ENCODE assay signal across 8 mouse cellular contexts in the genomic region with DNA sequence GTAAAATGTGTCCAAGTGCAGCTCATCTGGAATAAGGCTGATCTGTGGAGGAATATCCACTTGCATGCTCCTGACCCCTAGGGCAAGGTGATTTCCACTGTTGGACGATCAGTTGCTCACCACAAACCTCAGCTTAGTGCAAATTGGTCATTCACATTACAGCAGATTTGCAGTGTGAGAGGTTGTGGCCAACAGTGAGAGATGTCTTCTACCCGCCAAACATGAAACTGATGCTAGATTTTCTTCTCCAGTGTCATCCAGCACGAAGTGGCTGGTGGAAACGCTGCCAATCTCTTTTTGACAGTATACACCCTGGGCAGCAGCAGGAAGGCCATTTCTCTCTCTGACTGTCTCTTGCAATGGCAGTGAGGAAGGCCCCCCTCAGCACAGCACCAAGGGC. TPM values are rescaled to one million over a fixed set of nuclear protein-coding genes. Genes with fewer than 3 reads are reported as not detected.
DNase-seq lines count a peak whose midpoint lies in the region; ATAC-seq and TF ChIP-seq lines count a peak whose summit lies in the region.

No protein-coding gene starts in this region.

- H3K27me3 ChIP-seq in intestine, embryonic 15.5 days (replicated peaks) = no peaks in the 10 kb centered on the region
- no peaks in the 10 kb centered on the region for H3K27me3 ChIP-seq in neural tube, embryonic 15.5 days (replicated peaks)

- no peak overlapping the region for H3K9ac ChIP-seq in intestine, embryonic 15.5 days
- H3K9ac ChIP-seq in neural tube, embryonic 15.5 days (replicated peaks) = peak overlapping the region; percentile 98

- peaks cover 5% of the 10 kb centered on the region for H3K4me1 ChIP-seq in cortical plate, adult 2 months (ENCODE audit: control insufficient read depth, insufficient read depth, low read length)
- H3K4me1 ChIP-seq in intestine, embryonic 15.5 days (replicated peaks) = peaks cover 12% of the 10 kb centered on the region
- H3K4me1 ChIP-seq in neural tube, embryonic 15.5 days = peaks cover 28% of the 10 kb centered on the region

- no peaks in the 10 kb centered on the region for H3K36me3 ChIP-seq in intestine, embryonic 15.5 days
- H3K36me3 ChIP-seq in neural tube, embryonic 15.5 days = peaks cover 5% of the 10 kb centered on the region

- TF ChIP-seq POLR2A in cortical plate, adult 2 months (IDR thresholded peaks at IDR 0.05; ENCODE audit: extremely low read depth, insufficient read depth, low read length) = no peak

- WGBS in intestine, embryonic 15.5 days = 82% methylated on average over 4 of the region's 4 CpGs
- 90% methylated on average over 4 of the region's 4 CpGs for WGBS in neural tube, embryonic 15.5 days

- TF ChIP-seq CTCF in cortical plate, adult 2 months (IDR thresholded peaks at IDR 0.05; ENCODE audit: extremely low read depth, insufficient read depth, low read length) = no peak

- peak; percentile 15 to 29 for DNase-seq in gastrocnemius, adult 8-10 months (ENCODE audit: low spot score in 2 of 2)
- DNase-seq in gastrocnemius, postnatal 10 days = no peak
- peak; percentile 12 for DNase-seq in 3T3-L1 (ENCODE audit: low read depth, low spot score)
- no peak for DNase-seq in adrenal gland, postnatal 25 days
- no peak for DNase-seq in layer of hippocampus, postnatal 10 days (ENCODE audit: low spot score in 2 of 2)

- 0 out of 2 replicates have a peak overlapping the region, but pooled peaks have one; percentile 8 for H3K27ac ChIP-seq in cortical plate, adult 2 months (ENCODE audit: insufficient read depth, low read length)
- H3K27ac ChIP-seq in intestine, embryonic 15.5 days = no peak overlapping the region
- peak overlapping the region; percentile 95 for H3K27ac ChIP-seq in neural tube, embryonic 15.5 days (replicated peaks)

- ATAC-seq in intestine, embryonic 15.5 days = no peak
- no peak for ATAC-seq in neural tube, embryonic 15.5 days (ENCODE audit: low FRiP score)

- no peak overlapping the region; the same call in 1 of the 2 replicates for H3K4me3 ChIP-seq in cortical plate, adult 2 months (ENCODE audit: insufficient read depth, low read length)
- no peak overlapping the region; the same call in 1 of the 2 replicates for H3K4me3 ChIP-seq in intestine, embryonic 15.5 days (replicated peaks)
- H3K4me3 ChIP-seq in neural tube, embryonic 15.5 days (replicated peaks) = peak overlapping the region; percentile 92

- no peaks in the 10 kb centered on the region for H3K9me3 ChIP-seq in intestine, embryonic 15.5 days
- H3K9me3 ChIP-seq in neural tube, embryonic 15.5 days (replicated peaks) = no peaks in the 10 kb centered on the region

- peak overlapping the region; percentile 59; the same call in 1 of the 2 replicates for H3K4me2 ChIP-seq in intestine, embryonic 15.5 days (replicated peaks)
- peak overlapping the region; percentile 71 for H3K4me2 ChIP-seq in neural tube, embryonic 15.5 days

RNA-seq across cellular contexts. Expression of a gene that starts 0.8 kb away (rescaled TPM):
- total RNA-seq in gastrocnemius, adult 8-10 months (2022) = 100 to 1,000 TPM; 110 to 144 (median 128) TPM
- total RNA-seq in gastrocnemius, postnatal 10 days (2021) = 10 to 100 TPM; 76.3 to 87.7 TPM
- 122 and 123 TPM in 2 replicates for polyA plus RNA-seq in cortical plate, adult 2 months (2012; rRNA removed)
- 107 and 115 TPM in 2 replicates for polyA plus RNA-seq in intestine, embryonic 15.5 days (2015; fragmentation: Nextera tagmentation; extraction: Ambion mirVana)
- 231 and 265 TPM in 2 replicates for polyA plus RNA-seq in neural tube, embryonic 15.5 days (2015; fragmentation: Nextera tagmentation; extraction: Ambion mirVana)
- total RNA-seq in adrenal gland, postnatal 25 days (2021) = 54.6 and 65.0 TPM in 2 replicates
- total RNA-seq in layer of hippocampus, postnatal 10 days (2021) = 100 to 1,000 TPM; 132 to 134 TPM

RNA-seq across cellular contexts. Expression of a gene that starts 54.7 kb away (rescaled TPM):
- total RNA-seq in gastrocnemius, adult 8-10 months (2022) = 10 to 100 TPM; 22.0 to 28.8 (median 24.8) TPM
- total RNA-seq in gastrocnemius, postnatal 10 days (2021) = 10 to 100 TPM; 10.1 to 13.5 TPM
- 11.5 and 14.1 TPM in 2 replicates for polyA plus RNA-seq in cortical plate, adult 2 months (2012; rRNA removed)
- 5.0 and 7.4 TPM in 2 replicates for polyA plus RNA-seq in intestine, embryonic 15.5 days (2015; fragmentation: Nextera tagmentation; extraction: Ambion mirVana)
- 14.9 and 17.7 TPM in 2 replicates for polyA plus RNA-seq in neural tube, embryonic 15.5 days (2015; fragmentation: Nextera tagmentation; extraction: Ambion mirVana)
- 6.8 and 10.6 TPM in 2 replicates for total RNA-seq in adrenal gland, postnatal 25 days (2021)
- 10 to 100 TPM; 14.2 to 16.2 TPM for total RNA-seq in layer of hippocampus, postnatal 10 days (2021)

Comparison
In these comparisons a context has a peak if more than half of its experiments do, and no peak if none do; other contexts are left out.
1. DNase-seq: peak in gastrocnemius, adult 8-10 months (2 of 2) and 3T3-L1 (single experiment); none in gastrocnemius, postnatal 10 days (single experiment), adrenal gland, postnatal 25 days (single experiment) and layer of hippocampus, postnatal 10 days (0 of 2).